Mouse (Mus musculus): Measurements from ENCODE around the gene Anks1. TPM values are rescaled to one million over a fixed set of nuclear protein-coding genes. Genes with fewer than 3 reads are reported as not detected.

The Anks1 gene
- polyA plus RNA-seq, 1 experiment, result 19.1 TPM

- H3K4me1 ChIP-seq, result peaks cover 18% of the 10 kb centered on the region
- no peaks in the 10 kb centered on the region for H3K27me3 ChIP-seq (replicated peaks)
- no peak for TF ChIP-seq GATA1 (IDR thresholded peaks at IDR 0.05; ENCODE audit: borderline replicate concordance, low read length)
- TF ChIP-seq FLI1 (IDR thresholded peaks at IDR 0.05; ENCODE audit: low read length), result no peak
- no peaks in the 10 kb centered on the region for H3K9me3 ChIP-seq
- H3K4me3 ChIP-seq (replicated peaks), result no peak overlapping the region
- peaks cover 99% of the 10 kb centered on the region for H3K36me3 ChIP-seq (replicated peaks; ENCODE audit: low read length)
Measured at GRCm38 (mm10) chr17:28052293-28052863, 143.3 kb downstream of the Anks1 start.

- TF ChIP-seq FLI1 (IDR thresholded peaks at IDR 0.05; ENCODE audit: low read length), result no peak
- TF ChIP-seq GATA1 (IDR thresholded peaks at IDR 0.05; ENCODE audit: borderline replicate concordance, low read length), result no peak
- no peaks in the 10 kb centered on the region for H3K27me3 ChIP-seq (replicated peaks)
- peaks cover 99% of the 10 kb centered on the region for H3K36me3 ChIP-seq (replicated peaks; ENCODE audit: low read length)
- peaks cover 11% of the 10 kb centered on the region; the same call in 1 of the 2 replicates for H3K4me1 ChIP-seq
- no peaks in the 10 kb centered on the region for H3K9me3 ChIP-seq
- H3K4me3 ChIP-seq (replicated peaks), result no peak overlapping the region
Measured at GRCm38 (mm10) chr17:28058346-28058745, 149.2 kb downstream of the Anks1 start.

GRCm38 (mm10) chr17:28060681-28061080, 151.6 kb downstream of the Anks1 start:
- Histone ChIP-seq H3K9me3 (no peaks in the 10 kb centered on the region), H3K27me3 (replicated peaks) (no peaks in the 10 kb centered on the region), H3K4me3 (replicated peaks) (no peak overlapping the region), H3K4me1 (peaks cover 11% of the 10 kb centered on the region; the same call in 1 of the 2 replicates), H3K36me3 (replicated peaks; ENCODE audit: low read length) (peaks cover 84% of the 10 kb centered on the region)
- TF ChIP-seq FLI1 (IDR thresholded peaks at IDR 0.05; ENCODE audit: low read length) (no peak), GATA1 (IDR thresholded peaks at IDR 0.05; ENCODE audit: borderline replicate concordance, low read length) (no peak)

- peaks cover 2% of the 10 kb centered on the region for H3K27me3 ChIP-seq (replicated peaks)
- no peak for TF ChIP-seq FLI1 (IDR thresholded peaks at IDR 0.05; ENCODE audit: low read length)
- TF ChIP-seq GATA1 (IDR thresholded peaks at IDR 0.05; ENCODE audit: borderline replicate concordance, low read length), result no peak
- H3K4me1 ChIP-seq, result peaks cover 11% of the 10 kb centered on the region; the same call in 1 of the 2 replicates
- peaks cover 77% of the 10 kb centered on the region for H3K36me3 ChIP-seq (replicated peaks; ENCODE audit: low read length)
- no peaks in the 10 kb centered on the region for H3K9me3 ChIP-seq
- no peak overlapping the region for H3K4me3 ChIP-seq (replicated peaks)
Measured at GRCm38 (mm10) chr17:28061472-28061871, 152.4 kb downstream of the Anks1 start.

- no peak overlapping the region for H3K4me3 ChIP-seq (replicated peaks)
- H3K4me1 ChIP-seq, result peaks cover 11% of the 10 kb centered on the region; the same call in 1 of the 2 replicates
- H3K9me3 ChIP-seq, result no peaks in the 10 kb centered on the region
- TF ChIP-seq FLI1 (IDR thresholded peaks at IDR 0.05; ENCODE audit: low read length), result no peak
- no peak for TF ChIP-seq GATA1 (IDR thresholded peaks at IDR 0.05; ENCODE audit: borderline replicate concordance, low read length)
- peaks cover 7% of the 10 kb centered on the region for H3K27me3 ChIP-seq (replicated peaks)
- peaks cover 64% of the 10 kb centered on the region for H3K36me3 ChIP-seq (replicated peaks; ENCODE audit: low read length)
Measured at GRCm38 (mm10) chr17:28062710-28063109, 153.6 kb downstream of the Anks1 start.

- peaks cover 10% of the 10 kb centered on the region for H3K27me3 ChIP-seq (replicated peaks)
- H3K9me3 ChIP-seq, result no peaks in the 10 kb centered on the region
- H3K36me3 ChIP-seq (replicated peaks; ENCODE audit: low read length), result peaks cover 60% of the 10 kb centered on the region
- no peak for TF ChIP-seq FLI1 (IDR thresholded peaks at IDR 0.05; ENCODE audit: low read length)
- TF ChIP-seq GATA1 (IDR thresholded peaks at IDR 0.05; ENCODE audit: borderline replicate concordance, low read length), result no peak
- no peak overlapping the region for H3K4me3 ChIP-seq (replicated peaks)
- peaks cover 11% of the 10 kb centered on the region; the same call in 1 of the 2 replicates for H3K4me1 ChIP-seq
Measured at GRCm38 (mm10) chr17:28063163-28063562, 154.1 kb downstream of the Anks1 start.

- H3K4me3 ChIP-seq (replicated peaks), result no peak overlapping the region
Measured at GRCm38 (mm10) chr17:28067303-28067702, 158.2 kb downstream of the Anks1 start.

GRCm38 (mm10) chr17:28069446-28069845, 160.3 kb downstream of the Anks1 start:
- TF ChIP-seq FLI1 (IDR thresholded peaks at IDR 0.05; ENCODE audit: low read length) (no peak), GATA1 (IDR thresholded peaks at IDR 0.05; ENCODE audit: borderline replicate concordance, low read length) (no peak)
- H3K27me3 ChIP-seq (replicated peaks), result peaks cover 43% of the 10 kb centered on the region
- H3K4me1 ChIP-seq, result peaks cover 7% of the 10 kb centered on the region

More at GRCm38 (mm10) chr17:28067303-28067702, 158.2 kb downstream of the Anks1 start:
- Histone ChIP-seq H3K27me3 (replicated peaks) (peaks cover 38% of the 10 kb centered on the region), H3K36me3 (replicated peaks; ENCODE audit: low read length) (peaks cover 18% of the 10 kb centered on the region), H3K4me1 (peaks cover 4% of the 10 kb centered on the region), H3K9me3 (peaks cover 10% of the 10 kb centered on the region)
- no peak for TF ChIP-seq GATA1 (IDR thresholded peaks at IDR 0.05; ENCODE audit: borderline replicate concordance, low read length)
- no peak for TF ChIP-seq FLI1 (IDR thresholded peaks at IDR 0.05; ENCODE audit: low read length)

GRCm38 (mm10) chr17:28070256-28070655, 161.2 kb downstream of the Anks1 start:
- H3K9me3 ChIP-seq, result peaks cover 19% of the 10 kb centered on the region
- H3K4me1 ChIP-seq, result peaks cover 7% of the 10 kb centered on the region
- no peaks in the 10 kb centered on the region for H3K36me3 ChIP-seq (replicated peaks; ENCODE audit: low read length)
- peaks cover 46% of the 10 kb centered on the region for H3K27me3 ChIP-seq (replicated peaks)
- TF ChIP-seq FLI1 (IDR thresholded peaks at IDR 0.05; ENCODE audit: low read length) (no peak), GATA1 (IDR thresholded peaks at IDR 0.05; ENCODE audit: borderline replicate concordance, low read length) (no peak)
- no peak overlapping the region for H3K4me3 ChIP-seq (replicated peaks)

More at GRCm38 (mm10) chr17:28069446-28069845, 160.3 kb downstream of the Anks1 start:
- Histone ChIP-seq H3K9me3 (peaks cover 19% of the 10 kb centered on the region), H3K4me3 (replicated peaks) (no peak overlapping the region), H3K36me3 (replicated peaks; ENCODE audit: low read length) (no peaks in the 10 kb centered on the region)

GRCm38 (mm10) chr17:28072730-28073129, 163.6 kb downstream of the Anks1 start:
- TF ChIP-seq FLI1 (IDR thresholded peaks at IDR 0.05; ENCODE audit: low read length) (no peak), GATA1 (IDR thresholded peaks at IDR 0.05; ENCODE audit: borderline replicate concordance, low read length) (no peak)
- no peak overlapping the region for H3K4me3 ChIP-seq (replicated peaks)
- peaks cover 39% of the 10 kb centered on the region for H3K27me3 ChIP-seq (replicated peaks)
- H3K9me3 ChIP-seq, result peaks cover 19% of the 10 kb centered on the region
- peaks cover 7% of the 10 kb centered on the region for H3K4me1 ChIP-seq
- no peaks in the 10 kb centered on the region for H3K36me3 ChIP-seq (replicated peaks; ENCODE audit: low read length)

Measured in megakaryocyte, embryonic 14.5 days (primary cell).